Mouse (Mus musculus) forebrain, embryonic 13.5 days (tissue): ENCODE measurements around the gene Cd109. TPM values are rescaled to one million over a fixed set of nuclear protein-coding genes. Genes with fewer than 3 reads are reported as not detected.

Experiments used
- ATAC-seq: fragments of 200-750 bp; cut with Nextera tagmentation; 2 replicates; pipeline ENCODE4 v1.8.0; 2017
- H3K27ac ChIP-seq: fragments of 300-500 bp; sonication (generic); 2 replicates; pipeline ENCODE4 v1.5.1; 2015; ENCODE audit warnings: inconsistent platforms, mild to moderate bottlenecking, moderate library complexity
- H3K27me3 ChIP-seq: fragments of 300-500 bp; sonication (generic); 2 replicates; pipeline ENCODE4 v1.6.1; 2015; ENCODE audit warnings: mild to moderate bottlenecking, inconsistent platforms
- H3K36me3 ChIP-seq: fragments of 300-500 bp; sonication (generic); 2 replicates; pipeline ENCODE4 v1.6.1; 2015; ENCODE audit warnings: mild to moderate bottlenecking, inconsistent platforms; ENCODE audit not compliant: poor library complexity, severe bottlenecking
- H3K4me1 ChIP-seq: fragments of 300-500 bp; sonication (generic); 2 replicates; pipeline ENCODE4 v1.6.1; 2015; ENCODE audit warnings: inconsistent platforms
- H3K4me2 ChIP-seq: fragments of 300-500 bp; sonication (generic); 2 replicates; pipeline ENCODE4 v1.6.1; 2015; ENCODE audit warnings: inconsistent platforms, mild to moderate bottlenecking, moderate library complexity
- H3K4me3 ChIP-seq: fragments of 300-500 bp; sonication (generic); 2 replicates; pipeline ENCODE4 v1.5.1; 2015; ENCODE audit warnings: mild to moderate bottlenecking, inconsistent platforms
- H3K9ac ChIP-seq: fragments of 300-500 bp; sonication (generic); 2 replicates; pipeline ENCODE4 v1.6.1; 2015; ENCODE audit warnings: mild to moderate bottlenecking, inconsistent platforms
- H3K9me3 ChIP-seq: fragments of 300-500 bp; sonication (generic); replicated peaks from 2 replicates; pipeline ENCODE4 v1.6.1; 2016; ENCODE audit warnings: inconsistent platforms
- WGBS: fragments of 180-500 bp; shearing (Covaris S2); methylation state at CpG from one replicate; pipeline ENCODE4 v1.1.7; 2015; 5-methylcytosine and 5-hydroxymethylcytosine counted together
- polyA plus RNA-seq: library from polyadenylated mRNA; unstranded; fragments of >200 nt; fragmentation: Nextera tagmentation; extraction: Ambion mirVana; gene quantifications from 2 replicates; pipeline ENCODE4 v1.2.1, GENCODE M21; 2015

Gene Cd109
- polyA plus RNA-seq, 1 experiment from 2014 or later: 1.6 TPM

GRCm38 (mm10) chr9:78596834-78597233 is 18.5 kb upstream of the Cd109 start:
- H3K9ac ChIP-seq: no peak overlapping the region
- WGBS: 4% methylated on average over 5 of the region's 5 CpGs

GRCm38 (mm10) chr9:78599927-78600326 is 15.4 kb upstream of the Cd109 start:
- H3K4me2 ChIP-seq: no peak overlapping the region
- H3K9me3 ChIP-seq: no peaks in the 10 kb centered on the region
- no peak overlapping the region for H3K4me3 ChIP-seq
- no peak overlapping the region for H3K27ac ChIP-seq
- H3K9ac ChIP-seq: no peak overlapping the region
- no peaks in the 10 kb centered on the region for H3K36me3 ChIP-seq
- no peak for ATAC-seq
- no peaks in the 10 kb centered on the region for H3K4me1 ChIP-seq
- no peaks in the 10 kb centered on the region for H3K27me3 ChIP-seq
- 86% methylated on average over 5 of the region's 5 CpGs for WGBS

More at GRCm38 (mm10) chr9:78596834-78597233, 18.5 kb upstream of the Cd109 start:
- no peaks in the 10 kb centered on the region for H3K27me3 ChIP-seq
- no peaks in the 10 kb centered on the region for H3K36me3 ChIP-seq
- no peak overlapping the region for H3K4me2 ChIP-seq
- H3K9me3 ChIP-seq: no peaks in the 10 kb centered on the region
- peak; percentile 59 for ATAC-seq
- H3K4me3 ChIP-seq: no peak overlapping the region
- H3K27ac ChIP-seq: no peak overlapping the region
- H3K4me1 ChIP-seq: no peaks in the 10 kb centered on the region

- 0 out of 2 replicates have a peak, but pooled peaks have one; percentile 41 for ATAC-seq
- no peak overlapping the region for H3K9ac ChIP-seq
- H3K4me3 ChIP-seq: no peak overlapping the region
- 58% methylated on average over 4 of the region's 4 CpGs for WGBS
- no peaks in the 10 kb centered on the region for H3K36me3 ChIP-seq
- H3K27ac ChIP-seq: no peak overlapping the region
- no peaks in the 10 kb centered on the region for H3K27me3 ChIP-seq
- H3K4me1 ChIP-seq: no peaks in the 10 kb centered on the region
- no peaks in the 10 kb centered on the region for H3K9me3 ChIP-seq
- no peak overlapping the region for H3K4me2 ChIP-seq
These were observed 14.2 kb upstream of the Cd109 start for GRCm38 (mm10) chr9:78601046-78601730.

- 45% methylated on average over 6 of the region's 6 CpGs for WGBS
- Histone ChIP-seq H3K9ac (no peak overlapping the region), H3K4me2 (no peak overlapping the region), H3K27ac (no peak overlapping the region), H3K9me3 (no peaks in the 10 kb centered on the region), H3K27me3 (peaks cover 15% of the 10 kb centered on the region), H3K36me3 (no peaks in the 10 kb centered on the region), H3K4me3 (no peak overlapping the region), H3K4me1 (peaks cover 15% of the 10 kb centered on the region)
- ATAC-seq: peak; percentile 79
These were observed 1.1 kb upstream of the Cd109 start for GRCm38 (mm10) chr9:78614201-78614600.

- no peaks in the 10 kb centered on the region for H3K9me3 ChIP-seq
- 86% methylated on average over 9 of the region's 9 CpGs for WGBS
- peaks cover 15% of the 10 kb centered on the region for H3K27me3 ChIP-seq
- H3K4me1 ChIP-seq: peaks cover 12% of the 10 kb centered on the region
- H3K36me3 ChIP-seq: no peaks in the 10 kb centered on the region
- no peak overlapping the region for H3K27ac ChIP-seq
- no peak overlapping the region for H3K9ac ChIP-seq
- H3K4me3 ChIP-seq: no peak overlapping the region
- no peak overlapping the region for H3K4me2 ChIP-seq
- ATAC-seq: no peak
These were observed 3.9 kb downstream of the Cd109 start for GRCm38 (mm10) chr9:78619285-78619684.

GRCm38 (mm10) chr9:78623301-78623747 is 8.0 kb downstream of the Cd109 start:
- no peak overlapping the region for H3K9ac ChIP-seq
- H3K4me1 ChIP-seq: no peaks in the 10 kb centered on the region
- no peaks in the 10 kb centered on the region for H3K36me3 ChIP-seq
- no peak overlapping the region for H3K27ac ChIP-seq
- H3K4me2 ChIP-seq: no peak overlapping the region
- no peaks in the 10 kb centered on the region for H3K27me3 ChIP-seq
- no peak for ATAC-seq
- WGBS: 88% methylated on average over 10 of the region's 10 CpGs
- no peak overlapping the region for H3K4me3 ChIP-seq
- H3K9me3 ChIP-seq: no peaks in the 10 kb centered on the region

GRCm38 (mm10) chr9:78629991-78630390 is 14.6 kb downstream of the Cd109 start:
- Histone ChIP-seq H3K9me3 (no peaks in the 10 kb centered on the region), H3K4me3 (no peak overlapping the region), H3K36me3 (no peaks in the 10 kb centered on the region), H3K4me2 (no peak overlapping the region), H3K27ac (no peak overlapping the region), H3K4me1 (no peaks in the 10 kb centered on the region), H3K9ac (no peak overlapping the region), H3K27me3 (no peaks in the 10 kb centered on the region)
- 31% methylated on average over 6 of the region's 6 CpGs for WGBS
- ATAC-seq: no peak

GRCm38 (mm10) chr9:78631755-78632434 is 16.5 kb downstream of the Cd109 start:
- no peak overlapping the region for H3K4me3 ChIP-seq
- no peak for ATAC-seq
- no peak overlapping the region for H3K9ac ChIP-seq
- H3K36me3 ChIP-seq: no peaks in the 10 kb centered on the region
- H3K4me2 ChIP-seq: no peak overlapping the region
- H3K9me3 ChIP-seq: no peaks in the 10 kb centered on the region
- H3K4me1 ChIP-seq: no peaks in the 10 kb centered on the region
- H3K27ac ChIP-seq: no peak overlapping the region
- WGBS: 87% methylated on average over 6 of the region's 6 CpGs
- no peaks in the 10 kb centered on the region for H3K27me3 ChIP-seq

GRCm38 (mm10) chr9:78633976-78634375 is 18.6 kb downstream of the Cd109 start:
- Histone ChIP-seq H3K4me2 (no peak overlapping the region), H3K27me3 (no peaks in the 10 kb centered on the region), H3K4me3 (no peak overlapping the region), H3K4me1 (no peaks in the 10 kb centered on the region), H3K9ac (no peak overlapping the region), H3K27ac (no peak overlapping the region), H3K36me3 (no peaks in the 10 kb centered on the region), H3K9me3 (no peaks in the 10 kb centered on the region)
- 95% methylated on average over 3 of the region's 3 CpGs for WGBS
- no peak for ATAC-seq

GRCm38 (mm10) chr9:78641386-78641785 is 26.0 kb downstream of the Cd109 start:
- no peaks in the 10 kb centered on the region for H3K27me3 ChIP-seq
- no peaks in the 10 kb centered on the region for H3K9me3 ChIP-seq
- H3K4me2 ChIP-seq: no peak overlapping the region
- H3K4me3 ChIP-seq: no peak overlapping the region
- 85% methylated on average over 4 of the region's 4 CpGs for WGBS
- no peaks in the 10 kb centered on the region for H3K36me3 ChIP-seq
- no peak for ATAC-seq
- H3K4me1 ChIP-seq: no peaks in the 10 kb centered on the region
- no peak overlapping the region for H3K9ac ChIP-seq
- H3K27ac ChIP-seq: no peak overlapping the region

GRCm38 (mm10) chr9:78646008-78646777 is 30.8 kb downstream of the Cd109 start:
- Histone ChIP-seq H3K4me1 (no peaks in the 10 kb centered on the region), H3K4me2 (no peak overlapping the region), H3K27ac (no peak overlapping the region), H3K36me3 (no peaks in the 10 kb centered on the region), H3K27me3 (no peaks in the 10 kb centered on the region), H3K9ac (no peak overlapping the region), H3K9me3 (no peaks in the 10 kb centered on the region), H3K4me3 (no peak overlapping the region)
- 48% methylated on average over 6 of the region's 6 CpGs for WGBS
- peak; percentile 48; the same call in 1 of the 2 replicates for ATAC-seq

GRCm38 (mm10) chr9:78648641-78649040 is 33.3 kb downstream of the Cd109 start:
- no peaks in the 10 kb centered on the region for H3K9me3 ChIP-seq
- no peak for ATAC-seq
- no peaks in the 10 kb centered on the region for H3K4me1 ChIP-seq
- no peak overlapping the region for H3K4me3 ChIP-seq
- H3K27me3 ChIP-seq: no peaks in the 10 kb centered on the region
- no peak overlapping the region for H3K9ac ChIP-seq
- no peak overlapping the region for H3K27ac ChIP-seq
- no peak overlapping the region for H3K4me2 ChIP-seq
- WGBS: 75% methylated on average over 8 of the region's 8 CpGs
- H3K36me3 ChIP-seq: no peaks in the 10 kb centered on the region
